ENCODE assay signal across 10 mouse cellular contexts in the genomic region with DNA sequence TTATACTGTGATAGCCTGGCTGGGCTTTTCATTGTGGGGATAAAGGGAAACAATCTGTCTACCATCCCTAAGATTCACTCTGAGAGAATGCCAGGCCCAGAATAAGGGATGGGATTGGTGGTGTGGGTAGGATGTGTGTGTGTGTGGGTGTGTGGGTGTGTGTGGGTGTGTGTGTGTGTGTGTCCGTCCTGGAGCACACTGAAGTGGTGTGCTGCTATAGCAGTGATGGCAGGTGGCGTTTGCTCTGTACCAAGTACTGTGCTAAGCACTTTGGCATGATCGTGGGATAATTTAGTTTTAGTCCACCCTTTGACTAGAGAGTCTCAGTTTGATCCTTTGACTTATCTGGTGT. TPM values are rescaled to one million over a fixed set of nuclear protein-coding genes. Genes with fewer than 3 reads are reported as not detected.
DNase-seq lines count a peak whose midpoint lies in the region; ATAC-seq and TF ChIP-seq lines count a peak whose summit lies in the region.
"Had no signal": no experiment of that assay in that cellular context is flagged by ENCODE, and none has a peak within 500 bp of the region (broad histone marks: within the 10 kb centered on the region; RNA-seq: fewer than 3 reads in every experiment).

No protein-coding gene starts in this region.

- WGBS in heart, embryonic 11.5 days (ENCODE audit: insufficient replicate concordance) = 86% methylated on average over 3 of the region's 3 CpGs
- WGBS in forebrain, postnatal 0 days = 57% methylated on average over 3 of the region's 3 CpGs
- WGBS in limb, embryonic 15.5 days = 84% methylated on average over 3 of the region's 3 CpGs

- H3K4me1 ChIP-seq in heart, embryonic 11.5 days (ENCODE audit: control insufficient read depth, insufficient read depth, low read length) = peaks cover 42% of the 10 kb centered on the region
- peaks cover 6 to 32% of the 10 kb centered on the region in 2 experiments; a peak in 3 of 4 replicates for H3K4me1 ChIP-seq in ES-E14 (ENCODE audit: control insufficient read depth in 2 of 2, insufficient read depth in 2 of 2, low read length in 2 of 2, poor library complexity in 1 of 2)
- peaks cover 15% of the 10 kb centered on the region for H3K4me1 ChIP-seq in forebrain, postnatal 0 days (ENCODE audit: insufficient read depth)
- H3K4me1 ChIP-seq in limb, embryonic 15.5 days = peaks cover 54% of the 10 kb centered on the region

- in situ Hi-C loops in ES-E14 (cut with MboI; ENCODE audit: low sequenced_read_pairs in 2 of 2, unreplicated experiment in 2 of 2) = no loop called here

- no peak for TF ChIP-seq CTCF in forebrain, postnatal 0 days (IDR thresholded peaks at IDR 0.05; ENCODE audit: low read depth)

- no peaks in the 10 kb centered on the region for H3K9me3 ChIP-seq in heart, embryonic 11.5 days (replicated peaks; ENCODE audit: control insufficient read depth, low read length)
- no peaks in the 10 kb centered on the region for H3K9me3 ChIP-seq in ES-E14 (ENCODE audit: control insufficient read depth, insufficient read depth, low read depth, low read length)
- H3K9me3 ChIP-seq in forebrain, postnatal 0 days (ENCODE audit: low read length) = no peaks in the 10 kb centered on the region
- no peaks in the 10 kb centered on the region for H3K9me3 ChIP-seq in limb, embryonic 15.5 days
- H3K9me3 ChIP-seq: liver, embryonic 15.5 days had no signal

- H3K4me2 ChIP-seq in heart, embryonic 11.5 days = no peak overlapping the region
- H3K4me2 ChIP-seq in forebrain, postnatal 0 days (ENCODE audit: low read depth) = no peak overlapping the region
- no peak overlapping the region for H3K4me2 ChIP-seq in limb, embryonic 15.5 days
- H3K4me2 ChIP-seq: liver, embryonic 15.5 days had no signal

- H3K4me3 ChIP-seq in heart, embryonic 11.5 days (ENCODE audit: low read depth, low read length) = no peak overlapping the region
- H3K4me3 ChIP-seq in ES-E14 (ENCODE audit: insufficient read depth in 1 of 2, low read depth in 1 of 2, low read length in 2 of 2, poor library complexity in 1 of 2, severe bottlenecking in 1 of 2) = no peak overlapping the region
- H3K4me3 ChIP-seq in forebrain, postnatal 0 days (ENCODE audit: low read depth, low read length) = no peak overlapping the region
- H3K4me3 ChIP-seq in limb, embryonic 15.5 days = no peak overlapping the region
- H3K4me3 ChIP-seq: liver, embryonic 15.5 days had no signal

- peak overlapping the region; percentile 58 for H3K27ac ChIP-seq in heart, embryonic 11.5 days (ENCODE audit: low read depth, low read length)
- peak overlapping the region; percentile 96 for H3K27ac ChIP-seq in ES-E14 (ENCODE audit: insufficient read depth, low read depth, low read length, poor library complexity, severe bottlenecking)
- H3K27ac ChIP-seq in forebrain, postnatal 0 days (ENCODE audit: low read depth, low read length) = peak overlapping the region; percentile 64; the same call in 1 of the 2 replicates
- H3K27ac ChIP-seq in limb, embryonic 15.5 days = peak overlapping the region; percentile 74
- H3K27ac ChIP-seq: liver, embryonic 15.5 days had no signal

- no peaks in the 10 kb centered on the region for H3K27me3 ChIP-seq in heart, embryonic 11.5 days (ENCODE audit: control insufficient read depth, insufficient read depth, low read length)
- H3K27me3 ChIP-seq in forebrain, postnatal 0 days (ENCODE audit: insufficient read depth, low read length) = no peaks in the 10 kb centered on the region
- H3K27me3 ChIP-seq in limb, embryonic 15.5 days = no peaks in the 10 kb centered on the region
- H3K27me3 ChIP-seq: liver, embryonic 15.5 days had no signal

- H3K9ac ChIP-seq in heart, embryonic 11.5 days (ENCODE audit: low read depth, low read length) = no peak overlapping the region
- no peak overlapping the region for H3K9ac ChIP-seq in ES-E14 (ENCODE audit: insufficient read depth, low read depth, low read length, poor library complexity, severe bottlenecking)
- H3K9ac ChIP-seq in forebrain, postnatal 0 days = no peak overlapping the region
- no peak overlapping the region for H3K9ac ChIP-seq in limb, embryonic 15.5 days
- H3K9ac ChIP-seq: liver, embryonic 15.5 days had no signal

- DNase-seq in heart, adult 9 months (ENCODE audit: low spot score in 2 of 2) = no peak
- DNase-seq in ES-E14 (ENCODE audit: low read depth, low spot score) = no peak
- DNase-seq in forebrain, postnatal 0 days = no peak
- no peak for DNase-seq in cerebellum, adult 11-12 months
- no peak for DNase-seq in adipocyte (ENCODE audit: low spot score)
- DNase-seq in natural killer cell, adult 2 months (ENCODE audit: low spot score in 2 of 2) = no peak
- DNase-seq: kidney, postnatal 14 days had no signal

- no peak for ATAC-seq in heart, embryonic 11.5 days (replicated peaks; ENCODE audit: insufficient number of reproducible peaks, low FRiP score, low TSS enrichment)
- no peak for ATAC-seq in forebrain, postnatal 0 days
- no peak for ATAC-seq in limb, embryonic 15.5 days (ENCODE audit: insufficient number of reproducible peaks, low FRiP score, low TSS enrichment, low read depth)

- H3K36me3 ChIP-seq in heart, embryonic 11.5 days (ENCODE audit: control insufficient read depth, insufficient read depth, low read length) = no peaks in the 10 kb centered on the region
- H3K36me3 ChIP-seq in ES-E14 (ENCODE audit: control insufficient read depth, insufficient read depth, low read length, poor library complexity, severe bottlenecking) = no peaks in the 10 kb centered on the region
- H3K36me3 ChIP-seq in forebrain, postnatal 0 days (ENCODE audit: insufficient read depth) = no peaks in the 10 kb centered on the region
- no peaks in the 10 kb centered on the region for H3K36me3 ChIP-seq in limb, embryonic 15.5 days
- H3K36me3 ChIP-seq: liver, embryonic 15.5 days had no signal

TF ChIP-seq in ES-E14, 5 proteins besides CTCF, POLR2A, EP300 and RAD21:
- TF ChIP-seq MAFK (IDR thresholded peaks at IDR 0.05; ENCODE audit: insufficient read depth, low read depth, low read length) (no peak), HCFC1 (IDR thresholded peaks at IDR 0.05; ENCODE audit: borderline replicate concordance, insufficient read depth, low read length) (no peak), CHD2 (IDR thresholded peaks at IDR 0.05; ENCODE audit: low read depth, low read length) (peak; percentile 51; the same call in 1 of the 2 replicates), ZC3H11A (IDR thresholded peaks at IDR 0.05; ENCODE audit: borderline replicate concordance, low read depth, low read length) (0 out of 2 replicates have a peak, but pooled peaks have one; percentile 1)

RNA-seq across cellular contexts. Expression of gene Trak1, which starts 40.6 kb away (rescaled TPM):
- 21.3 and 27.2 TPM in 2 replicates for polyA plus RNA-seq in heart, embryonic 11.5 days (2014; fragmentation: Nextera tagmentation; extraction: Ambion mirVana)
- 18.9 and 42.6 TPM in 2 replicates for total RNA-seq in ES-E14 (2012; rRNA removed)
- total RNA-seq in forebrain, postnatal 0 days (2014; rRNA removed) = 115 and 116 TPM in 2 replicates
- polyA plus RNA-seq in forebrain, postnatal 0 days (2015; fragmentation: Nextera tagmentation; extraction: Ambion mirVana) = 46.2 and 61.8 TPM in 2 replicates
- 22.5 and 25.9 TPM in 2 replicates for polyA plus RNA-seq in limb, embryonic 15.5 days (2015; fragmentation: Nextera tagmentation; extraction: Ambion mirVana)
